Mouse (Mus musculus) spleen, adult 2 months (tissue): ENCODE measurements around the gene D17H6S53E. TPM values are rescaled to one million over a fixed set of nuclear protein-coding genes. Genes with fewer than 3 reads are reported as not detected.
"Not testable (repeated sequence)": the region's sequence is repeated elsewhere in the genome, so short reads cannot be mapped to it uniquely, and the experiment has no call there.

Experiments
- DNase-seq, 2 experiments: peaks; one replicate each; pipeline versions ENCODE4 v3.0.0 to v3.0.0-alpha.2; 2012 to 2021; ENCODE audit warnings: low spot score in 2 of 2, low read depth in 1 of 2
- H3K27ac ChIP-seq: fragments of 200-500 bp; 2 replicates; pipeline ENCODE4 v1.5.1; 2012; ENCODE audit warnings: low read length, inconsistent platforms; ENCODE audit not compliant: insufficient read depth
- H3K27me3 ChIP-seq: fragments of 200-500 bp; 2 replicates; pipeline ENCODE4 v1.6.1; 2012; ENCODE audit warnings: mild to moderate bottlenecking, moderate library complexity, low read length, inconsistent platforms; ENCODE audit not compliant: control insufficient read depth, insufficient read depth
- H3K36me3 ChIP-seq: fragments of 200-500 bp; 2 replicates; pipeline ENCODE4 v1.6.1; 2012; ENCODE audit warnings: mild to moderate bottlenecking, low read length, inconsistent platforms; ENCODE audit not compliant: control insufficient read depth, insufficient read depth
- H3K4me1 ChIP-seq: fragments of 200-500 bp; 2 replicates; pipeline ENCODE4 v1.6.1; 2011; ENCODE audit warnings: inconsistent platforms; ENCODE audit not compliant: control insufficient read depth, insufficient read depth, insufficient read length
- H3K4me3 ChIP-seq: fragments of 200-500 bp; 2 replicates; pipeline ENCODE4 v1.5.1; 2011; ENCODE audit warnings: mild to moderate bottlenecking, inconsistent platforms; ENCODE audit not compliant: insufficient read depth, insufficient read length; ENCODE audit errors: extremely low read depth
- CTCF ChIP-seq: fragments of 200-500 bp; IDR thresholded peaks from 2 replicates; pipeline ENCODE4 v1.5.1; 2011; ENCODE audit warnings: mild to moderate bottlenecking, inconsistent platforms; ENCODE audit not compliant: insufficient read depth, insufficient read length, insufficient replicate concordance; ENCODE audit errors: extremely low read depth
- POLR2A ChIP-seq: fragments of 200-500 bp; IDR thresholded peaks from 2 replicates; pipeline ENCODE4 v1.6.1; 2011; ENCODE audit warnings: low read depth, low read length, inconsistent platforms
- WGBS: fragments of 180-500 bp; shearing (Covaris S2); methylation state at CpG from one replicate; pipeline ENCODE4 v1.1.7; 2018; 5-methylcytosine and 5-hydroxymethylcytosine counted together
- polyA plus RNA-seq: library from polyadenylated mRNA; depleted of rRNA; stranded (reverse); fragments of >200 nt; gene quantifications from 2 replicates; pipeline ENCODE4 v1.2.3, GENCODE M21; 2012

The D17H6S53E gene
- polyA plus RNA-seq, 1 experiment: 10.0 TPM

GRCm38 (mm10) chr17:35108097-35108496 lies 18.1 kb upstream of the D17H6S53E start, which contains the start of gene Ly6g5c:
Gene Ly6g5c (plus strand): TSS chr17:35108279.
- Histone ChIP-seq H3K4me1 (no peaks in the 10 kb centered on the region), H3K27ac (no peak within 1 kb of the TSS), H3K4me3 (no peak within 1 kb of the TSS), H3K27me3 (no peaks in the 10 kb centered on the region), H3K36me3 (no peaks in the 10 kb centered on the region; the same call in 1 of the 2 replicates)
- DNase-seq: no peak
- TF ChIP-seq CTCF (no peak), POLR2A (no peak)
- WGBS: 88% methylated on average over 6 of the region's 6 CpGs

- H3K27me3 ChIP-seq: no peaks in the 10 kb centered on the region
- peaks cover 6% of the 10 kb centered on the region for H3K36me3 ChIP-seq
- H3K4me3 ChIP-seq: no peak overlapping the region
- H3K27ac ChIP-seq: no peak overlapping the region
- TF ChIP-seq POLR2A: no peak
- TF ChIP-seq CTCF: no peak
- no peaks in the 10 kb centered on the region; the same call in 1 of the 2 replicates for H3K4me1 ChIP-seq
- 85% methylated on average over 9 of the region's 9 CpGs for WGBS
- no peak for DNase-seq
Observed at GRCm38 (mm10) chr17:35111774-35112173, 14.4 kb upstream of the D17H6S53E start.

- peak; percentile 43; the same call in 1 of the 2 replicates for TF ChIP-seq CTCF
- no peak for TF ChIP-seq POLR2A
- H3K27ac ChIP-seq: no peak within 1 kb of the TSS
- peaks cover 18% of the 10 kb centered on the region for H3K36me3 ChIP-seq
- 76% methylated on average over 8 of the region's 8 CpGs for WGBS
- DNase-seq: peak in 1 of 2 experiments; percentile 46
- H3K4me3 ChIP-seq: no peak within 1 kb of the TSS
- H3K4me1 ChIP-seq: peaks cover 2% of the 10 kb centered on the region; the same call in 1 of the 2 replicates
- no peaks in the 10 kb centered on the region for H3K27me3 ChIP-seq
Observed at GRCm38 (mm10) chr17:35115046-35116019, 10.8 kb upstream of the D17H6S53E start, which contains the start of gene Ly6g5b. Gene Ly6g5b (minus strand): TSS chr17:35115428.

GRCm38 (mm10) chr17:35120745-35121142 lies 5.4 kb upstream of the D17H6S53E start:
- Histone ChIP-seq H3K4me1 (peaks cover 8% of the 10 kb centered on the region), H3K27ac (peak overlapping the region; percentile 76), H3K4me3 (peak overlapping the region; percentile 99), H3K27me3 (no peaks in the 10 kb centered on the region), H3K36me3 (peaks cover 23% of the 10 kb centered on the region)
- TF ChIP-seq CTCF (no peak), POLR2A (no peak)
- WGBS: under 1% methylated on average over 33 of the region's 33 CpGs
- no peak for DNase-seq

- TF ChIP-seq POLR2A (peak; percentile 34; the same call in 1 of the 2 replicates), CTCF (no peak)
- Histone ChIP-seq H3K27ac (peak within 1 kb of the TSS; percentile 79), H3K4me1 (peaks cover 8% of the 10 kb centered on the region), H3K36me3 (peaks cover 21% of the 10 kb centered on the region), H3K4me3 (peak within 1 kb of the TSS; percentile 99), H3K27me3 (no peaks in the 10 kb centered on the region)
- WGBS: under 1% methylated on average over 49 of the region's 50 CpGs
- DNase-seq: peak; percentile 96 to 97
Observed at GRCm38 (mm10) chr17:35121143-35121799, 4.9 kb upstream of the D17H6S53E start, which contains the start of gene Gpank1. Gene Gpank1 (plus strand): TSS chr17:35121455.

- Histone ChIP-seq H3K4me3 (peak within 1 kb of the TSS; percentile 99), H3K4me1 (peaks cover 9% of the 10 kb centered on the region), H3K36me3 (peaks cover 19% of the 10 kb centered on the region), H3K27ac (peak within 1 kb of the TSS; percentile 79), H3K27me3 (no peaks in the 10 kb centered on the region)
- 1% methylated on average over 19 of the region's 19 CpGs for WGBS
- no peak for TF ChIP-seq CTCF
- TF ChIP-seq POLR2A: no peak
- no peak for DNase-seq
Observed at GRCm38 (mm10) chr17:35121871-35122303, 4.3 kb upstream of the D17H6S53E start, which contains the start of gene Csnk2b. Gene Csnk2b (minus strand): TSS chr17:35122053.

GRCm38 (mm10) chr17:35123287-35123686 lies 2.9 kb upstream of the D17H6S53E start:
- not testable (repeated sequence) for H3K27ac ChIP-seq, DNase-seq, H3K4me3 ChIP-seq, H3K27me3 ChIP-seq
- 94% methylated on average over 9 of the region's 9 CpGs for WGBS
- Histone ChIP-seq H3K4me1 (peaks cover 15% of the 10 kb centered on the region), H3K36me3 (peaks cover 11% of the 10 kb centered on the region; the same call in 1 of the 2 replicates)

GRCm38 (mm10) chr17:35124261-35124896 lies 1.8 kb upstream of the D17H6S53E start:
- not testable (repeated sequence) for H3K27ac ChIP-seq, H3K27me3 ChIP-seq, H3K4me3 ChIP-seq, DNase-seq, H3K36me3 ChIP-seq
- peaks cover 15% of the 10 kb centered on the region for H3K4me1 ChIP-seq
- 95% methylated on average over 12 of the region's 12 CpGs for WGBS
